Mouse (Mus musculus): ENCODE measurements around the gene Casd1. TPM values are rescaled to one million over a fixed set of nuclear protein-coding genes. Genes with fewer than 3 reads are reported as not detected.

Gene Casd1
- polyA plus RNA-seq (2012; rRNA removed) = 29.1 and 29.2 TPM in 2 replicates

DNA sequence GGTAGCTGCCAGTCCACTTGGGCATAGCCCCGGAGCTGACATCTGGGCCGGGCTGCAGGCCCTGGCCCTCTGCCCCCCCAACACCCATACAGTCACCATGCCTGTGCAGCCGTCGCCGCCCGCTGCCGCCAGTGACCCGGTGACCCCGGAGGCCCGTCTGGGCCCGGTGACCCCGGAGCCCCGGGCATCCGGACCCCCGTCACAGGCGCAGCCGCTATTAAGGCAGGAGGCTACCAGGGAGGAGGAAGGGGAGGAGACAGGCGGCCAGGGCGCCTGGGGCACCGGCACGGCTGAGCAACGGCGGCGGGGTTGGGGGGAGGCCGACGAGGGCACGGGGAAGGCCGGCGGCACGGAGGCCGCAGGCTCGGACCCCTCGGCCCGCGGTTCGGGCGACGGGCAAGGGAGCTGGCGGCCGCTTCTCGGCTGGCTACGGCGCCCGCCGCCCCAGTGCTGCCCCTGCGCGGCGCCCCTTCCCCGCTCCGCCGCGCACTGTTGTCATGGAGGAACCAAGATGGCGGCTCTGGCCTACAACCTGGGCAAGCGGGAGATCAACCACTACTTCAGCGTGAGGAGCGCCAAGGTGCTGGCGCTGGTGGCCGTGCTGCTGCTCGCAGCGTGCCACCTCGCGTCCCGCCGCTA is at the start of gene Casd1:
Gene Casd1 (plus strand): TSS at position 182 of the 639 bp plus-strand sequence.
- DNase-seq (ENCODE audit: low spot score) = peak; percentile 70

DNA sequence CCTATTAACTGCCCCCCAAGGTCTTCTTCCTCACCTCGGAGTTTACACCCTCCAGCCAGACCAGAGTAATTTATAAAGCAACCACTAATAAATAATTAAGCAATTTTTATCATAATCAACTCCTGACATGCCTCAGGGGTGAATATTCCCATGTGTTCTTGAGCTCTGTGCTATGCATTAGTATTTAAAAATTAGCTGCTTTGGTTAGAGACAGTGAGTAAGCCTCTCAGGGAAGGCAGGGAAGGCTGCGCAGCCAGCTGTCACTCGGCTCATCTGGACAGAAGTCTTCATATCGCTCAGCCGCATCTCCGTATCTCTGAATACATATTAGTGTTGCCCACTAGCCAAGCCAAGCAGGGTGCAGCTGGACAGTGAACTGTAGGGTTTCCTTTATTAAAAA is 45.3 kb upstream of the Casd1 start:
- DNase-seq (ENCODE audit: low spot score) = no peak

DNA sequence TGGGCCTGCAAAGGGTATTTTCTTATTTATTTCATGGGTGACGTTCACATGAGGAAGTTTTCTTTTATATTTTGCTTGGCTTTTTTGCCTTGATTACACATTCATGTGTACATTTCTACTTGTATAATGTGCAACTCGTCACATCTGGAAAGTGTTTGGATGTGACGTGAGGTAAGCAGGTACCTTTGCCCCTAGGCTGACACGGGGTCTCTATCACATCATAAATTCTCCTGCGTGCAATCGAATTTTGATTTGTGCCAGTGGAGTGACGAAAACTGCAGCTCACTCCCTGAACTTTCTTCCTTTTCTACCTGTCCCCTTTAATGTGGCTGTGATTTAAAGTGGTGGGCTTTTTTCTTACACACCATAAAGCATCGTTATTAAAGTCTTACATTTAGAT is 43.6 kb upstream of the Casd1 start:
- no peak for DNase-seq (ENCODE audit: low spot score)

DNA sequence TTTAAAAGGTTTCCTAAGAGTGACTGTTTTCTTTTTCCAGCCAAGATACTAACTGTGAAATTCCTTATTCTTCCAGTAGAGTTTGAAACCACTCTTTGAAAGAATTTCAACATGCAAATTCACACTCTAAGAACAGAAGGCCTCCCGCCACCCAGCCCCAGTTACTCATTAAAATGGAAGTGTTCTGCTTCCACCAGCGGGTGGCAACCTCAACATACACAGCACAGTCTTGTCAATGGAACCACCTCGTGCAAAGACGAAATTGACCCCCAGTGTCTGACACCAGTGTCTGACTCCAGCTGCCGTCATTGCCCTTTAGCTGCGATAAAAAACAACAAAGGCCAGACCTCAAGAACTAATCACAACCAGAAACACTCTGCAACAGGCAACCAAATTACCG is 43.0 kb upstream of the Casd1 start:
- no peak for DNase-seq (ENCODE audit: low spot score)

DNA sequence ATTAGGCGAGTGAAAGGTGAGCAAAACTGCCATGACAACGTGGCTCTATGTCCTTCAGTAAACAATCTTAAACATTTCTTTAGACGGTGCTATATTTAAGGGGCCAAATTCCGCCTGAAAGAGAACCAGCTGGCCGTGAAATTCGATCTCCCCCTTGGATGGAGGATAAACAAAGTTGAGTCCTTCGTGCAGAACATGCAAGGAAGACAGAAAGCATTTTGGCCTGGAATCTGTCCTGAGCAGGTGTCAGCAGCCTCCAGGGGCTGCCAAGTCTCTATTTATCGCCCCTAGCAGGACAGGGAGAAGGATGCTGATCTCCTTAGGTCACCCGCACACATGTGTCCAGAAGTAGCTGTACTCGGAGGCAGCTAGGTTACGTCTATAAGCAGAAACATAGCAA is 39.5 kb upstream of the Casd1 start:
- no peak for DNase-seq (ENCODE audit: low spot score)

DNA sequence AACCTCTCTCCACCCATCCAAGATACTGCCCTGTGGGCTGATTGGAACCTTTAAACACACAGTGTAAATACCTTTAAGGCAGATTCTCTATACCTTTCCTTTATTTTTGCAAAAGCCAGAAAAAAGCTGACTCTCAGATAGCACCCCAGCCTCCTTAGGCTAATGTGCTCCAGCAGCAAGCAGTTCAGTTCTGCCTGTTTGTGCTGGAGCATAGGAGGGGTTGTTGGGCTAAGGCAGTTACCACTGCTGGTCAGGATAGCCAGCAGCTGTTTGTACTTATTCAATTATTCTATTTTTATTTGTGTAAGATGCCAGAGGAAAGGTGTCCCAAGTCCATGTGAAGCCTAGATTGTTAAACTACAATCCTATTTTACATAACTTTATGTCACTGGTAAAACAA is 39.0 kb upstream of the Casd1 start:
- no peak for DNase-seq (ENCODE audit: low spot score)

DNA sequence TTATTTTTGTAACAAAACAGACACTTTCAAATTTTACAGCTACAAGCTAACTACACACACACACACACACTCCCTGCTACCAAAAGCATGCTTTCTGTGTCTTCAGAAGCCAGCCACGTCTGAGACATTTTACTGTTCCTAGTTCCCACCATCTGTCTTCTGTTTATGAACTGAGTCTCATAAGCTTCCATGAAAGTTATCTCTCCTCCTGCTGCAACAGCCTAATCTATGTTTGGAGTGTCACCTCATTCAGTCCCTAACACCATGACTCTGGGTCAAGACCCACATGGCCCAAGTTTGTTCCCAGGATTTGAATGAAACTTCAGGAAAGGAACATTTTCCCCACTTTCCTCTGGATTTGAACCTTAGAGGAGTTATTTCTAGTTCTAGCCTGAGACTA is 38.2 kb upstream of the Casd1 start:
- DNase-seq (ENCODE audit: low spot score) = no peak

DNA sequence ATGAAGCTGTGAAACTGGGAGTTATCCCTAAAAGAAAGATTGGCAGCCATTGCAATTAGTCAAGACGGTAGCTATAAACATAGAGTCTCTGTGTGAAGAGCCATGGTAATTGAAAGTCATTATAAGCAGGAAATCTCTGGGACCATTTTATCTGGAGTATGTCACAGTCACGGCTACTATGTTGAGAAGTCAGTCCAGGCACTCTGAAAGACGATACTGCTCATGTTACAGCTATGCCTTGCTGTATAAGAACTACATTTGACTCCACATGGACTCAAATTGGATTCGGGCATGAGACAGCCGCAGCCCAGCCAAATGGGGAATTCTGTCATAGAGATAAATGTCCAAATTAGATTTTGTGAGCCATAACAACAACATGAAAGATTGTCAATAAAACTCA is 37.2 kb upstream of the Casd1 start:
- DNase-seq (ENCODE audit: low spot score) = no peak

DNA sequence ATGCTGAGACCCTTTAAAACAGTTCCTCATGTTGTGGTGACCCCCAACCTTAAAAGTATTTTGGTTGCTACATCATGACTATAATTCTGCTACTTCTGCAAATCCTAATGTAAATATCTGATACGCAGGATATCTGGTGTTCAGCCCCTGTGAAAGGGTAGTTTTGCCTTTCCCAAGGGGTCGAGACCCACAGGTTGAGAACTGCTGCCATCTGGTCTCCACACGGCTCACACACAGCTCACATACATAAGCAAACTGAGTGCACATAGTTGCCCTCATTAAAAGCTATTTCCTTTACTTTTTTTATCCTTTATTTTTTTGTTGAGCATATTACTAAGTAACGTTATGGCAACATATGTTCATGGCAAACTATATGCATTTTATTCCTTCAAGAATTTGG is 30.2 kb upstream of the Casd1 start:
- DNase-seq (ENCODE audit: low spot score) = no peak

DNA sequence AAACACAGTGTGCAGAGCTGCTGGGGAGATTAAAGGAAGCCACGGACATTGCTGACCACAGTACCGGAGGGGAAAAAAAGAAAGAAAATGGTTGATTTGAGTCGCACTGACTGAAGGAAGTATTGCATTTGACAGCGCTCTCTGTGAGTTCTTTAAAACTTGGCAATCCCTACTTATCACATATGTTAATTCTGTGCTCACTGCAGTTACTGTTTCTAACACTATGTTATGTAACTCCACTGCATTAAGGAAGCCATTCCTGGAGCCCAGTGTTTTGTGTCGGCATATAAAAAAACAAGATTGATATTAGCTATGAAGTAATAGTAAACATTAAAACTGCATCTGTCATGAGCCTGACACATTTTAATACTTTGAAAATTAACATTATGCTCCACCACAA is 22.9 kb upstream of the Casd1 start:
- DNase-seq (ENCODE audit: low spot score) = no peak

DNA sequence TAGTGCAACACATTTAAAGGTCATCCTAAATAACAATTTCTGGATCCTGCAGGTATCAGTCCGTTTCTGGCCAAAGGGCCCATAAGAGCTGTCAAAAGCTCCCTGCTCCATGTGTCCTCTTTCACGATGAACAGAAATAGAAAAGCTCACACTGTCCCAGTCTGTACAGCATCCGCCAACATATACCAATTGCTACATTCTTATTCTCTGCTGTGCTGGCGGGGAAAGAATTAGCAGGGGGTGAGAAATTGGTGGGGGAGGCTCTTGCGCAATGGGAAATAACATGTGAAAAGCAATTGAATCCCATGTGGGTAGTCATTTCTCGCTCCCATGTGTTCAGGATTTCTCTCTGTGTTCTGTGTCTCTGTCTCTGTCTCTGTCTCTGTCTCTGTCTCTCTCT is 22.3 kb upstream of the Casd1 start:
- no peak for DNase-seq (ENCODE audit: low spot score)

DNA sequence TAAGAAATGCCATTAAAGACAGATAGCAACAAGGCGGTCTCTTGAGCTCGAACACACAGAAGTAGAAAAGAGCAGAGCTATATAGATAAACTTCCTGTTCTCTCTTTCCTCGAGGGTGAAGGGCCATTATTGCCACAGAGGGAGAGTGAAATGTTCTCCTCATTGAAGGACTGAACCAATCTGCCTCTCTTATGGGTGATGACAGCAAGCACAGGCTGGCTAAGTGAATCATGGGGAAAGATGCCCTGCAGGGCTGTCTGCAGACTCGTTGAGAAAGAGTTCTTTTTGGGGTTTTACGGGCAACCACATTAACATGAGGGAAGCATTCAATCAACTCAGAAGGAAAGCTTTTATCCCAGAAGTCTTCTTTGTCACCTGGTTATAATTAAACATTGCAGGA is 21.0 kb upstream of the Casd1 start:
- no peak for DNase-seq (ENCODE audit: low spot score)

DNA sequence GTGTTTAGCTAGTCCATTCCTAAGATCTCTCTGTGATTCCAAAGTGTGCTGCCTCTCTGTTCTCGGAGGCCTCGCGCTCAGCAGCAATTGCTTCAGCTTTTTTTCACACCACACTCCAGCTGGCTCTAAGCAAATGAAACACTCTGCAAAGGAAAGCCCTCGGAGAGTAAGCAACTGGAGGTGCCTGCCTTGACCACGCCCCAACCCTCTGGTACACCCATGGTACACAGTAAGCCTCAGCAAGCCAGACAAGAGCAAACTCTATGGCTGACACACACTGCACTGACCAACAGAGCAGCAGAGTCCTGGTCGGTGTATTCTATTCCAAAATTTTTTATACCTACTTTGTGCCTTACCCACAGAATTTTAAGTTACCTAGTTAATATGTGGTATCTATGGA is 17.2 kb upstream of the Casd1 start:
- no peak for DNase-seq (ENCODE audit: low spot score)

DNA sequence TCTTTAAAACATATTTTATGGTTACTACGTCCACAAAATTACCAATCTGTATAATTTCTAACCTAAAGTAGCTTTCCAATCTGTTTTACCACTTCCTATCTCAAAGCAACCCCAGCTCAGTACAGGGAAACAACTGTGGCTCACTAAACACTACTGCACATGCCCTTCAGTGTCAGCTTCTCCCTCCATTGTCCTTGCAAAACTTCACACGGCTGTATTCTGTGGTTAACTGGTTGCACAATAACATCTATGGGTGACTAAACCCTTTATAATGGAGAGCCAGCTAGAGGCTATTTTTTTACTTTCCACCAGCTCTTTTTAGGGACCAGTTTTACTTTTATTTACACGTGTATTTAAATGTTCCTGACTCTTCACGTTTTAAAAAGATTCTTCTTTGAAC is 12.7 kb upstream of the Casd1 start:
- no peak for DNase-seq (ENCODE audit: low spot score)

DNA sequence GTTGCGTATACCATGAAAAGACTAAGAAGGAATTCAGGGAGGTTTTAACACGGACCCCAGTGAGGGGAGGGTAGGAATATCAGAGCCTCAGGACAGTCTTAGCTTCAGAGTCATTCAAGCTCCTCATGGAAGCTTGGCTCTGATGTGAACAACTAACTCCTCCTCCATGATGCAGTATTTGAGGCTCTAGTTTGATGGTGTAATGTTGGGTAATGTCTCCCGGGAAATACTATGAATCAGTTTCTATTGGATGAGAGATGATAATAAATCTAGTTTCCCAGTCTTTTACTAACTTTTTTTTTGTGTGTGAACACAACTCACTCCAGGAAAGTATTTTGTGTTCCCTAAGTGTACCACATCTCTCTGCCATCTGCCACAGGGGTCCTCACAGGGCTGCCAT is 11.9 kb upstream of the Casd1 start:
- no peak for DNase-seq (ENCODE audit: low spot score)

DNA sequence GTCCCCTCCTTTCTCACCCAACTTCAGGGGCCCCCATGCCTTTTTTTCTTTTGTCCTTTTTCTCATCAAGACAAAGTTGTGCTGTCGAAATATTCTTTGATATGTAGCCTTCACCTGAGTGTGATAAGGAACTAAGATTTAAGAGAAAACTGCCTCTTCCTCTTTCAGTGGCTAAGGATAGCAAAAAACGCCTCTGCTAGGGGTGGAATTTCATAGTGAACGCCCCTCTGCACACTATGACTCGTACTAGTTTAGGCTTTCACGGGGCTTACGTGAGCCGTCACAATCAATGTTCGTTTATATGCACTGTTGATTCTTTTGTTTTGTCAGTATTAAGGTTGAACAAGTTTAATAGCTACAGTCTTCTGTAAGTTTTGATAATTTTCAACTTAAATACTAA is 10.6 kb upstream of the Casd1 start:
- no peak for DNase-seq (ENCODE audit: low spot score)

DNA sequence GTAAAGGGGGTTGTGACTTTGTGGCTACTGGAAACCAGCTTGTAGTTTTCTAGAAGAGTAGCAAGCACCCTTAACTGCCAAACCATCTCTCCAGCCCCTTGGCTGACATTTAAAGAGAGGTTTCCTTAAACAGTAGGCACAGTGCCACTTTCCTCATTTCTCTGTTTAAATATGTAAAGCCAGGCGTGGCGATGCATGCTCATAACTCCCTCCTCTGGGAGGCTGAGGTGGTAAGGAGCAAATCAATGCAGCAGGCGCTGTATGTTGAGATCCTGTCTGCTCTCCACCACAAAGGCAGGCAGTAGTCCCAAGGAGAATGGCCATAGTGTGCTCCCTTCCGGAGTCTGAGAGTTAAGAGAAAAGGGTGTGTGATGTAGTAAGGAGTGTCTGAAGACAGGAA is 2.9 kb upstream of the Casd1 start:
- DNase-seq (ENCODE audit: low spot score) = no peak

DNA sequence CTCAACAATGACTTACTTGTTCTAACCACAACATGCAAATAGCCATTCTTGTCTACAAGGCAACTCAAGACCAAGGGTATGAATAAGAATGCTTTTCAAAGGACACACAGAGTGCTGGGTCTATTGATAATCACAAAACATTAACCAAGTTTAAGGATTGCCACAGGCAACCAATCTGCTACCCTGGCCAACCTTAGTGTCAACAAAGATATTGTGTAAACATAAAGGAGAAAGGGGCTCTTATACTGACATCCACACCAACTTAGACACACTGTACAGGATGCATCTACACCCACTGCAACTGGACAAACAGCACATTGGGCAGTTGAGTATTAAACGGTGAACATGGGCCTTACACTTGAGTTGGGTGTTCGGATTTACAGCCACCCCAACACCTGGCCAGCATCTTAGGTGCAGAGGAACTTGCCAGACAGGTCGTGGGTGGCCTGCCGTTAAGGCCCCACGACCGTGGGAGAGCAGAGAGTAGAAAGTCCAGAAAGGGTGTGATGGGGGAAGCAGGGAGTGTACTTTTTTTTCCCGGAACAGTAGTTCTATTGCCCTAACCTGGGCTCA is 468 bp upstream of the Casd1 start:
- DNase-seq (ENCODE audit: low spot score) = no peak

DNA sequence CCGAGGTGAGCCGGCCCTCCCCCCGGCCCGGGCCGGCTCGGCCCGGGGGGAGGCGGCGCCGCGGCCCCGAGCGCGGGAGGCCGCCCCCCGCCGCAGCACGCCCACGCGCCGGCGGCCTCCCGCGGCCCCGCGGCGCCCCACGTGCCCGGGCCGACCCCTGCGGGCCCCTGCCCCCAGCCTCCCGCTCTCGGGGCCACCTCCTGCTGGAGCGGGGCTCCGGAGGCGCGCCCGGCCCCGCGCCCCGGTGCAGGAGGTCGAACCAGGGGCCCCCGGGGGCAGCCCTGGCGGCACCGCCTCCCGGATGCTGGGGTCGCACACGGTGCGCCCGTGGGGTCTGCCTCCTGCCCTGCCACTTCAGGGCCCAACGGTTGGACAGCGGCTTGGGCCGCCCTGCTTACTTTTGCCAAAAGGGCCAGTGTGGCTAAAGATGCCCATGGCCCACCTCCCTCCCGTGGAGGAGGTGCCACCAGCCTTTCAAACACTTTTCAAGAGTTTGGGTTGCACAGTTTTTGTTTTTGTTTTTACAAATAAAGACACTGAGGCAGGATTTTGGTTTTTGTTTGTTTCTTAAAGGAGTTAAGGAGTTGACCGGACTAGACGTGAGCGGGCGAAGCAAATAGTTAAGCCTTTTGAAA is 775 bp downstream of the Casd1 start:
- DNase-seq (ENCODE audit: low spot score) = peak; percentile 42

DNA sequence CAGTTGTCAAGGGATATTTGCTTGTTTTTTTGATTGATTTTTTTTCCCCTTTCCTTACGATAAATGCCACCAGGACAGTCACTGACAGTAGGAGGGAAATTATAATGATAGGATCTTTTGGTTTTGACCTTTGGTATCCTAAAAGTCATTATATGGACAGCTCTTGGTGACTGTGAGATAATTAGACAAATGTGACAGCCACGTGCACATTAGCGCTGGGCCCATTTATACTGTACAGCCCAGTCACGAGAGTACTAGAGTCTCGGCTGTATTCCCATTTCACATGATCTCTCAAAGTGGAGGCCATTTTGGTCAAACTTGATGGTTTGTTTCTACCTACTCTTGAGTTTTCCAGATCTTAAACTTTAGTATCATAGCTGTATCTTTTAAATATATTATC is 1.4 kb downstream of the Casd1 start:
- no peak for DNase-seq (ENCODE audit: low spot score)

DNA sequence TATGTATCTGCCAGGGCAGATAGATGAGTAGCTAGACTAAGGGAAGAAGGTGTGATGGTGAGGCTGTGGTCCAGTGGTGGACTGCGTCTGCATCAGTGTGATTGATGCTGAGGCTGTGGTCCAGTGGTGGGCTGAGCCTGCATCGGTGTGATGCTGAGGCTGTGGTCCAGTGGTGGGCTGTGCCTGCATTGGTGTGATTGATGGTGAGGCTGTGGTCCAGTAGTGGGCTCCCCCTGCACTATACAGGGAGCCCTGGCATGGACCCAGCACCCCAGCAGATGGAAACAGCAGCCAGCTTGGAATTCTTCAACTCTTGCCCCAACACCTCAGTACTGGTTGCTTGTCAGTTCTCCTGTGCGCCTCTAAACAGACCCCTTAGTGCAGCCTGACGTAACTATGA is 5.8 kb downstream of the Casd1 start:
- DNase-seq (ENCODE audit: low spot score) = no peak

DNA sequence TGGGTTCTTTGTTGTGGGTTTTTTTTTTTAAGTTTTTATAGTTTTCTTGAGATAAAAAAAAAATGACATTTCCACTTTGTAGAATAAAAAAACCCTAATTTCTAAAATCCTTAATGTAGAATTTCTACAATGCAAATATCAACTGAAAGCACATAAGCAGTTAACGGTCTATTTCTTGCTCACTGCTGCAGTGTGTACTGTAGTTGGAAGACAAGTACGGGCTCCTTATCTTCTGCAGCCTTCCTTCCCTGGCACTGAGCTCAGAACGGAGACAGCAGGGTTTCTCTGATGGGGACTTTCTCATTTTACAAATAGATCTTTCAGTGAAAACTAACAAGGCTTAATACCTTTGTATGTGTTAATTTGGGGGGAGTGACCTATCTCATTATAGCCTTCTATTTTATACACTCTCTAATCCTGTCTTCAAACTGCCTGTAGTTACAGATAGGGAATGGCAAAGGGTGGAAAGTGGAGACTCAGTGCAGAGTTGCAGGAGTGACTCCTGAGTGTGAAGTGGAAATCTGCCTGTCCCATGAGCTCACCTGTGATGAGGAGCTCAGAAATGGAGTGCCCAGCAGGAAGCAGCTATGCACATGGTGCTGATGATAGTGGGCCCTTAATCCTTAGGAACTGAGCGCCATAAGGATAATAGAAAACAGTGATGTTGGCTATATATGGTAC is 9.7 kb downstream of the Casd1 start:
- no peak for DNase-seq (ENCODE audit: low spot score)

DNA sequence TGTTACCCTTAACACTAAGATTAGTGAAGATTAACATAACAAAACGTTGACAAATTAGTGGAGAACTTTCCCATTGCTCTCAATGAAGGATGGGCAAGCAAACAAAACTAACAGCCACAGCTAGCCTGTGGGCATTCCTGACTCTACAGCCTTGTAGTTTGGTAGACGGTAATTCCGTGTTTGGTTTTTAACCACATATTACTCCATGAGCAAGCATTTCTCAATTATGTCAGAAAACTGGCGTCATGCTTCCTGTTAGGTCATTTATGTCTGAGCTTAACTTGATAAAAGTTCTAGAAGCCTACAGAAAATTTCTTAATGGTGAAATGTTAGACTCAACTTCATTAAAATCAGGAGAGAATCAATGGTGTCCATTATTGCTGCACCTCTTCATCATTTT is 11.2 kb downstream of the Casd1 start:
- DNase-seq (ENCODE audit: low spot score) = no peak

All from urinary bladder, adult 2 months (tissue).